Mouse (Mus musculus) lung, adult 2 months (tissue): ENCODE data around the gene Gm30302. TPM values are rescaled to one million over a fixed set of nuclear protein-coding genes. Genes with fewer than 3 reads are reported as not detected.
"Not testable (repeated sequence)": the region's sequence is repeated elsewhere in the genome, so short reads cannot be mapped to it uniquely, and the experiment has no call there.

Experiments used
- DNase-seq: peaks from one replicate; pipeline ENCODE4 v3.0.0; 2022
- H3K4me1 ChIP-seq: fragments of 200-500 bp; 2 replicates; pipeline ENCODE4 v1.6.1; 2011; ENCODE audit warnings: low read length; ENCODE audit not compliant: control insufficient read depth, insufficient read depth
- H3K4me3 ChIP-seq: fragments of 200-500 bp; replicated peaks from 2 replicates; pipeline ENCODE3; 2011; ENCODE audit warnings: low read depth, mild to moderate bottlenecking, control low read depth, low read length; ENCODE audit errors: extremely low read depth
- CTCF ChIP-seq: fragments of 200-500 bp; IDR thresholded peaks from 2 replicates; pipeline ENCODE4 v1.5.1; 2011; ENCODE audit warnings: mild to moderate bottlenecking, low read length, control low read depth; ENCODE audit not compliant: insufficient read depth
- POLR2A ChIP-seq: fragments of 200-500 bp; IDR thresholded peaks from 2 replicates; pipeline ENCODE4 v1.6.1; 2011; ENCODE audit warnings: low read depth, mild to moderate bottlenecking, control low read depth, low read length, borderline replicate concordance; ENCODE audit errors: extremely low read depth
- WGBS: fragments of 180-500 bp; shearing (Covaris S2); methylation state at CpG from one replicate; pipeline ENCODE4 v1.1.7; 2018; 5-methylcytosine and 5-hydroxymethylcytosine counted together
- polyA plus RNA-seq: library from polyadenylated mRNA; depleted of rRNA; stranded (reverse); fragments of >200 nt; gene quantifications from 2 replicates; pipeline ENCODE4 v1.2.3, GENCODE M21; 2012

Gm30302 gene
- polyA plus RNA-seq, 1 experiment, result not detected

- Histone ChIP-seq H3K4me1 (no peaks in the 10 kb centered on the region), H3K4me3 (no peak overlapping the region)
- TF ChIP-seq POLR2A (no peak), CTCF (no peak)
- no peak for DNase-seq
- 48% methylated on average over 1 of the region's 1 CpGs for WGBS
Measured at GRCm38 (mm10) chr13:49807146-49807545, 8.3 kb upstream of the Gm30302 start.

DNA sequence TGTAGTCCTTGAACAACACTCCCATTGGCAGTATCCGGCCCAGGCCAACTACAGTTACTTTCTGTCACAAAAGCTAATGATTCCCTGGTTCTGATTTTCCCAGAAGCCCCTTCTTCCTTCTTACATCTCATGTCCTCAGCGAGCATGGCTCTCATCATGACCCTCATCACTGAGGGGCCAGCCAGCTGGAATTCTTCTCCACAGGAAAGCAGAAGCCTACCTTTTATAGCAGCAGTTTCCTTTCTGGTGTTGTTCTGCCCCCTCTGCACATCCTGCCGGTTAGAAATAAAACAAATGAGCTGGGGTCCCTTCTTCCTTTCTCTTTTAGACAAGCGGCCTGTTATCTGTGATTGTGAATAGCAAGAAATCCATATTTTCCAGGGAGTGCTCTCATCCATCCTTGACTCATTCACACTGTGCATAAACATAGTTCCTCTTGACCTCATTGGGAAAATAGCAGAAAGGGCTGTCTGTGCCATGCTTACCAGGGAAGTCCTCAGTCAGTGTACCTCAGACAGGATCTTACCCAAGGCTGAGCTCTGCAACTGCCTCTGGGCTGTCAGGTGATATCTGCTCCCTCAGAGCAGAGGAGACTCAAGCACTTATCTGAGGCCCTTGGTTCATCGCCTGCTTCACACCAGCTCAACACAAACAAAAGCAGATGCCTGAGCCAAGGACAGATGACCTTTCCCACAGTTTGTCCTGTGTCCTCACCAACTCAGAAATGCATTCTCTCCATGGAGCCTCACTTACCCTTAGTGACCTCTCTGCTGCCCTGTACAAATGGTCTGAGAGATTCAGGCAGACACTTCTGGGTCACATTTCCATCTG lies 10.0 kb downstream of the Gm30302 start:
- DNase-seq, result no peak
- TF ChIP-seq POLR2A (no peak), CTCF (no peak)
- Histone ChIP-seq H3K4me3 (no peak overlapping the region), H3K4me1 (no peaks in the 10 kb centered on the region)
- 30% methylated on average over 5 of the region's 5 CpGs for WGBS

DNA sequence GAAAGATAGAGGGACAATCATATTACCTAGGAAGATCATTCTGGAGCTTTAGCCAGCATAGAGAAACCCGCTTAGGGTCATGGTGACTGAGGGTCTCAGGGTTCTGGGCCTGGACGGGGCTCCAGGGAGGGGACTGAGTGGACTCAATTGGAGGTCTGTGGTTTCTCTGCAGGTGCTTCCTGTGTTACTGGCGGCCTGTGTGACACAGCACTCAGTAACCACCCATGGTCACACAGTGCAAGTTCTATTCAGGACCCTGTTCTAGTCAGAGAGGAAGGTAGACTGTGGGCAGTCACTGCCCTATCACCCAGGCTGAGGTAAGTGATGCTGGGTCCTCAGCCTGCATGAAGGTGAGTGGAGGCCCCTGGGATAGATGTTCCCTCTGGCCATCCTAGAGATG lies 14.9 kb downstream of the Gm30302 start:
- H3K4me3 ChIP-seq, result no peak overlapping the region
- 62% methylated on average over 3 of the region's 3 CpGs for WGBS
- no peaks in the 10 kb centered on the region for H3K4me1 ChIP-seq
- DNase-seq, result no peak
- no peak for TF ChIP-seq CTCF
- no peak for TF ChIP-seq POLR2A

DNA sequence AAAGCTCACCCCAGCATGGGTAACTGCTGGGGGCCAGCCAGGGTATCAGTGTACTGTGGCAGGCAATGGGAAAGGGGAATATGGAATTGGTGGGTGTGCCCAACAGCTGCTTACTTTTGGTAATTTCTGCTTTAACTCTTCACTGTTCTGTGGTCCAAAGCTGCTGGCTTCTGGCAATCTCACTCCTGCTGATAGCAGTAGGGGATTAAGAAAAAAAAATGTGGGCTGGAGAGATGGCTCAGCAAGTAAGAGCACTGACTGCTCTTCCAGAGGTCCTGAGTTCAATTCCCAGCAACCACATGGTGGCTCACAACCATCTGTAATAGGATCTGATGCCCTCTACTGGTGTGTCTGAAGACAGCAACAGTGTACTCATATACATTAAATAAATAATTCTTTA lies 27.3 kb downstream of the Gm30302 start:
- H3K4me3 ChIP-seq, DNase-seq, H3K4me1 ChIP-seq: not testable (repeated sequence)

DNA sequence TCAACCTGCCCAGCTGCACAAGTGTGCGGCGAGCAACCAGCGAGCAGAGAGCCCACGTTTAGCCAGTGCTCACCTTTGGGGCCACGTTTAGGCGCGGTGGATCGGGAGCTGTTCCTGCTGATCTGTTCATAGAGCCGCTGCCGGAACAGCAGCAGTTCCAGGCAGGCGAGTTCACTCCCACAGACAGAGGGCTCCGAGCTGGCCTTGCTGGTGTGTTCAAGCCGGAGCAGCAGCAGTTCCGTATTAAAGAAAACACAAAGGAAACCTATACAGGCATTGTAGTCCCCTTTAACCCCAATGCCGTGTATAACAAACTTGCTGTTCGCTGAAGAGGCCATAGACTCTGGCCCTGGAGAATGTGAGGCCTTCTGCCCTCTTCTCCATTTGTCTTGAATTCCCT lies 29.7 kb downstream of the Gm30302 start:
- WGBS, result 81% methylated on average over 16 of the region's 16 CpGs

DNA sequence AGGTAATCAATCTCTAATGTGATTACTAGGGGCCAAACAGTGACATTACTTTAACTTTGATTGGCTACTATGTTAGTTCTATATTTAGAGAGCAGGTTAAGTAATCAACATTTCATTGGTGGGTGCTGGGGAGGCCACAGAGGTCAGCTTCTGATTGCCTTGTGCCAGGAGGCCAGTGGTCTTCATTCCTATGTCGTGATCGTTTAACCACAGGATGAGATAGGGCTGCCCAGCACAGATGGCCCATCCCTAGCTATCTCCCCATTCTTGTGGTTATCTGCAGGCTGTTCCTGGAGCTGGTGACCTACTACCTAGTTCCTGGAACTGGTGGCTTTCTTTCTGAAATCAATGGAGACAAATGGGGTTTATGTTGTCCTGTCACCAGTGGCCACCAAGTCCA lies 30.8 kb downstream of the Gm30302 start:
- DNase-seq, result no peak
- no peak for TF ChIP-seq POLR2A
- TF ChIP-seq CTCF, result no peak
- 47% methylated on average over 2 of the region's 2 CpGs for WGBS
- no peaks in the 10 kb centered on the region for H3K4me1 ChIP-seq
- H3K4me3 ChIP-seq, result no peak overlapping the region

More for the DNA sequence above, 29.7 kb downstream of the Gm30302 start:
- DNase-seq, result no peak
- H3K4me3 ChIP-seq, result no peak overlapping the region
- no peak for TF ChIP-seq POLR2A
- no peak for TF ChIP-seq CTCF
- no peaks in the 10 kb centered on the region for H3K4me1 ChIP-seq

DNA sequence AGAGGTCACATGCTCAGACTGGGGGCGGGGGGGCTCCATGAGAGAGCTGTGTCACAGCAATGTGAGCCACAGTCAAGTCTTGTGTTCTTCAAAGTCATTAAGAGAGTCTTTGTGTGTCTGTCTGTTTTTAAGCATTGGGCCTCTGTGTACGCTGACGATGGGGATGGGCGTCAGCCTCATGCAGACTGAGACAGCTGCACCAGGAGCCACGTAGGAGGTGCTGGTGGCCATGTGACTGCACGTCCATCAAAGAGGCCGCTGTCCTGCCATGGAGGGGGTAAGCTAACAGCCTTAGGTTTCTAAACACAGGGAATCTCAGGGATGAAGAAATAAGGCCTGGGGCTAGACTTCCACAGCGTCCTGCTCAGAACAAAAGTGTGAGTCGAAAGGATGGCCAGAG lies 32.5 kb downstream of the Gm30302 start:
- 53% methylated on average over 9 of the region's 9 CpGs for WGBS
- no peaks in the 10 kb centered on the region for H3K4me1 ChIP-seq
- DNase-seq, result no peak
- TF ChIP-seq CTCF (no peak), POLR2A (no peak)
- no peak overlapping the region for H3K4me3 ChIP-seq

GRCm38 (mm10) chr13:49765306-49765705 lies 33.5 kb downstream of the Gm30302 start:
- TF ChIP-seq POLR2A (no peak), CTCF (no peak)
- Histone ChIP-seq H3K4me1 (no peaks in the 10 kb centered on the region), H3K4me3 (no peak overlapping the region)
- no peak for DNase-seq
- 87% methylated on average over 8 of the region's 8 CpGs for WGBS

GRCm38 (mm10) chr13:49762208-49762607 lies 36.6 kb downstream of the Gm30302 start:
- 89% methylated on average over 14 of the region's 14 CpGs for WGBS
- no peak for TF ChIP-seq CTCF
- TF ChIP-seq POLR2A, result no peak
- Histone ChIP-seq H3K4me3 (no peak overlapping the region), H3K4me1 (no peaks in the 10 kb centered on the region)
- DNase-seq, result no peak

- TF ChIP-seq CTCF (no peak), POLR2A (no peak)
- DNase-seq, result no peak
- H3K4me1 ChIP-seq, result no peaks in the 10 kb centered on the region
- 22% methylated on average over 1 of the region's 1 CpGs for WGBS
- H3K4me3 ChIP-seq, result no peak overlapping the region
Measured at GRCm38 (mm10) chr13:49760675-49761074, 38.1 kb downstream of the Gm30302 start.
